Mouse (Mus musculus) lung, adult 2 months (tissue): ENCODE results near the gene S1pr1. TPM values are rescaled to one million over a fixed set of nuclear protein-coding genes. Genes with fewer than 3 reads are reported as not detected.

Experiments used
- DNase-seq: peaks from one replicate; pipeline ENCODE4 v3.0.0; 2022
- H3K4me1 ChIP-seq: fragments of 200-500 bp; 2 replicates; pipeline ENCODE4 v1.6.1; 2011; ENCODE audit warnings: low read length; ENCODE audit not compliant: control insufficient read depth, insufficient read depth
- H3K4me3 ChIP-seq: fragments of 200-500 bp; replicated peaks from 2 replicates; pipeline ENCODE3; 2011; ENCODE audit warnings: low read depth, mild to moderate bottlenecking, control low read depth, low read length; ENCODE audit errors: extremely low read depth
- CTCF ChIP-seq: fragments of 200-500 bp; IDR thresholded peaks from 2 replicates; pipeline ENCODE4 v1.5.1; 2011; ENCODE audit warnings: mild to moderate bottlenecking, low read length, control low read depth; ENCODE audit not compliant: insufficient read depth
- POLR2A ChIP-seq: fragments of 200-500 bp; IDR thresholded peaks from 2 replicates; pipeline ENCODE4 v1.6.1; 2011; ENCODE audit warnings: low read depth, mild to moderate bottlenecking, control low read depth, low read length, borderline replicate concordance; ENCODE audit errors: extremely low read depth
- WGBS: fragments of 180-500 bp; shearing (Covaris S2); methylation state at CpG from one replicate; pipeline ENCODE4 v1.1.7; 2018; 5-methylcytosine and 5-hydroxymethylcytosine counted together
- polyA plus RNA-seq: library from polyadenylated mRNA; depleted of rRNA; stranded (reverse); fragments of >200 nt; gene quantifications from 2 replicates; pipeline ENCODE4 v1.2.3, GENCODE M21; 2012

S1pr1 gene
- polyA plus RNA-seq, 1 experiment: 230 TPM

DNA sequence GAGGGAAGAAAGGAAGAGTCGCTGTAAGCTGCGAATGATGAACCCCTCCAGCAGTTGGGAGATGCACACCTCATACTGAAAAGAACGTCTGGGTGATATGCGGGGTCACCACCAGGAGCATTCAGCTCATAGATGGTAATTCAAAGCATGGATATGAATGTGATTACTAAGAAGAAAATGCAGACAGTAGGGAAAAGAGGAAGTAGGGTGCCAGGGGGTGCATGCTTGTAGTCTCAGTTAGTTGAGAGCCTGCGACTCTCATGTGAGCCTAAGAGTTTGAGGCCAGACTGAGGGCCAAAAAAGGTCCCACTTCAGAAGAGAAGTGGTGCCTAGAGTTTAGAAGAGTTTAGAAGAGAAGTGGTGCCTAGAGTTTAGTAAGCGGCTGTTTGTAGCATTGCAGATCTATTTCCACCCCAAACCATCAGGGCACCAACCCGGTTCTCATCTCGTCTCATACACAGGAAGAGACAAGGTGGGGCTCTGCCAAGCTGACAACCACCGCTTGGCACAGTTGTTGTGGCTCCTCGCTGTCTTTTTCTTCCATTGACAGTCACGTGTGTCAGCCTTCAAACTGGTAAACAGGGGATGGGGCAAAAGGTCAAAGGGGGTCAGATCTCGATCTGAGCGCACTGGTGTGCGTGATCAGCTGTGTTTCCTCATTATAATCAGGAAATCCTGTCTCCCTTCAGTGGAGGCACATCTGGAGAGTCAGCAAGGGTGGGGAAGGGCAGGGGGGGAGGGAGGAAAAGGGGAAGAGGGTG, 32.4 kb downstream of the S1pr1 start:
- 42% methylated on average over 14 of the region's 14 CpGs for WGBS
- peak; percentile 34 for DNase-seq
- TF ChIP-seq CTCF (no peak), POLR2A (no peak)
- Histone ChIP-seq H3K4me3 (no peak overlapping the region), H3K4me1 (no peaks in the 10 kb centered on the region)

DNA sequence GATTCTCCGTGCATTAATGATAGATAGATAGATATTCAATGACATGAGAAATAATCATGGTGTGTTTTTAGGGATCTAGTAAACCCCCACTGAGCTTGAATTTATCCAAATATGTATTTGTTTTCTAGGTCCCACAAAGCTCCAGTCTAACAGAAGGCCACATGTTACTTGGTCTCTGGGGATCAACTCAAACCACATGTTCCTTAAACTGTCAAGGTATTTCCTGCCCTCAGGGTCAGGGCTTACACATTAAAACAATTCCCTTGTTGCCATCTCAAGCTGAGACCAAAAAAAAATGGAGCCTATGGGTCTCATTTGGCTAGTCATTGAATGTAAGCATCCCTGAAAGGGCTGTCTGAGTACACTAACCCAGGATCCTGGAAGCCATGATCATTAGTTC, 33.7 kb downstream of the S1pr1 start:
- WGBS: 79% methylated on average over 1 of the region's 1 CpGs
- DNase-seq: no peak
- no peaks in the 10 kb centered on the region for H3K4me1 ChIP-seq
- H3K4me3 ChIP-seq: no peak overlapping the region
- no peak for TF ChIP-seq POLR2A
- TF ChIP-seq CTCF: no peak

DNA sequence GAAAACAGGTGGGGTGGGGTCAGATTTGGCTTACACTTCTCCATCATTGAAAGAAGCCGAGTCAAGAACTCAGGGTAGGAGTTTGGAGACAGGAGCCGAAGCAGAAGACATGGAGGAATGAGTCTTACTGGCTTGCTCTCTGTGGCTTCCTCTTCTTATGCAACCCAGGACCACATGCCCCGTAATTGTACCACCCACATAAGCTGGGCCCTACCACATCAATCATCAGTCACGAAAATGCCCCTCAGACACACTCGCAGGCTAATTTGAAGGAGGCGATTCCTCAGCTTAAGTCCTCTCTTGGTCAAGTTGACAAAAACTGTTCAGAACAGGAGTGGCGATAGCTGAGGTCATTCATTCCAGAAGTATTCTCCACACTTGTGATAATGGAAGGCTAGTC, 35.9 kb downstream of the S1pr1 start:
- TF ChIP-seq CTCF (no peak), POLR2A (no peak)
- DNase-seq: no peak
- Histone ChIP-seq H3K4me1 (no peaks in the 10 kb centered on the region), H3K4me3 (no peak overlapping the region)
- 61% methylated on average over 7 of the region's 7 CpGs for WGBS

DNA sequence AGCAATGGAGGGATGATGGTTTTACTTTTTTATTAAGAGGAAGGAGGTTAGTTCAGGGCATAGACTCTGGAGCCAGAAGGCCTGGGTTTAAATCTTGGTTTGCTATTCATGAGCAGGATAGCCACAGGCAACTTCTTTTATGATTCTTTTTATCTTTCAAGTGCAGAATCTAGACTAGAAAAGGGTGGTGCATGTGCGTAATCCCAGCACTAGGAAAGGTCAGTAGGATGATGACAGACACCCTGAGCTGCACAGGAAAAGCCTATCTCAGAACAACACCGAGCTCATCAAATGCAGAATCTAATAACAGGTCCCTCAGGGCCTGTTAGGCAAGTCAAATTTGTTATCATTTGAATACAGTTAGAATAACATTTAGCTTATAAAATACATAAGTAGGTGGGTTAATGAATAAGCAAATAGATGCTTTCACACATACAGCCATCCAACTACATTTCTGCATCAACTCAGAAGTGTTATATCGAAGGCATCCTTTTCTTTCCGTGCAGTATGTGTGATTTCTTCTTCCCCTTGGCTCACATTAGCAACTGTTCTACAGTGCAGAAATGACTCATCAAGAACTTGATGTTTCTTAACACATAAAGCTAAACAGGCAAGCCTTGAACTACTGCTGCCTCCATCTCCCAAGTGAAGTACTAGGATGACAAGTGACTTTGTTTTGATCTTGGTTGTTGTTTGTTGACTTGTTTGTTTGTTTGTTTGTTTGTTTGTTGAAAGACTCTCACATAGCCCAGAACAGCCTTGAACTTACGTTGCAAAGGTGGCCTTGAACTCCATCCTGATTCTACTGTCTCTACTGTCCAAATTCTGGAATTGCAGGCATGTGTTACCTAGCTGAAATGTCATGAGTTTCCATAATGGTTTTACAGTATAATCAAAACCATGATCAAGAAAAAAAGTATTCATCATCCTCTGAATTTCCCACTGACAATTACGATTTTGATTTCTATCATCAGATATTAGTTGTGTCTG, 39.0 kb downstream of the S1pr1 start:
- DNase-seq: no peak
- 83% methylated on average over 6 of the region's 6 CpGs for WGBS
- no peak overlapping the region for H3K4me3 ChIP-seq
- H3K4me1 ChIP-seq: no peaks in the 10 kb centered on the region; the same call in 1 of the 2 replicates
- TF ChIP-seq CTCF (no peak), POLR2A (no peak)

GRCm38 (mm10) chr3:115674665-115675064, 40.2 kb downstream of the S1pr1 start:
- Histone ChIP-seq H3K4me3 (no peak overlapping the region), H3K4me1 (no peaks in the 10 kb centered on the region; the same call in 1 of the 2 replicates)
- WGBS: 80% methylated on average over 5 of the region's 5 CpGs
- DNase-seq: no peak
- TF ChIP-seq CTCF: no peak
- no peak for TF ChIP-seq POLR2A

GRCm38 (mm10) chr3:115673663-115674157, 41.2 kb downstream of the S1pr1 start:
- Histone ChIP-seq H3K4me1 (no peaks in the 10 kb centered on the region; the same call in 1 of the 2 replicates), H3K4me3 (no peak overlapping the region)
- DNase-seq: peak; percentile 17
- TF ChIP-seq CTCF (no peak), POLR2A (no peak)
- 18% methylated on average over 13 of the region's 13 CpGs for WGBS

GRCm38 (mm10) chr3:115672965-115673662, 41.8 kb downstream of the S1pr1 start:
- TF ChIP-seq POLR2A (no peak), CTCF (no peak)
- Histone ChIP-seq H3K4me3 (no peak overlapping the region), H3K4me1 (no peaks in the 10 kb centered on the region; the same call in 1 of the 2 replicates)
- DNase-seq: no peak
- 16% methylated on average over 9 of the region's 9 CpGs for WGBS

GRCm38 (mm10) chr3:115669230-115669629, 45.6 kb downstream of the S1pr1 start:
- Histone ChIP-seq H3K4me3 (no peak overlapping the region), H3K4me1 (no peaks in the 10 kb centered on the region; the same call in 1 of the 2 replicates)
- WGBS: 85% methylated on average over 1 of the region's 1 CpGs
- TF ChIP-seq CTCF (no peak), POLR2A (no peak)
- DNase-seq: no peak

- no peak for DNase-seq
- WGBS: 85% methylated on average over 2 of the region's 2 CpGs
- no peak overlapping the region for H3K4me3 ChIP-seq
- no peaks in the 10 kb centered on the region for H3K4me1 ChIP-seq
- TF ChIP-seq CTCF (no peak), POLR2A (no peak)
These were observed 47.7 kb downstream of the S1pr1 start for GRCm38 (mm10) chr3:115667182-115667581.
